Mouse (Mus musculus): Measurements from ENCODE around the gene Rgl2.
A peak's percentile ranks its signal among the peaks of the same experiment; 100 is the strongest.
"Not testable (repeated sequence)": the region's sequence is repeated elsewhere in the genome, so short reads cannot be mapped to it uniquely, and the experiment has no call there.

Rgl2 gene

GRCm38 (mm10) chr17:33951021-33951946 lies 21.9 kb downstream of the Rgl2 start, which contains the start of gene B3galt4:
TSS of gene B3galt4 (minus strand) at chr17:33951488.
- peak; percentile 85 for DNase-seq

GRCm38 (mm10) chr17:33952015-33952414 lies 22.7 kb downstream of the Rgl2 start:
- DNase-seq: not testable (repeated sequence)

- DNase-seq: no peak
These were observed 23.5 kb downstream of the Rgl2 start for GRCm38 (mm10) chr17:33952879-33953278.

- DNase-seq: no peak
These were observed 24.0 kb downstream of the Rgl2 start for GRCm38 (mm10) chr17:33953310-33953709.

- DNase-seq: no peak
These were observed 24.7 kb downstream of the Rgl2 start for GRCm38 (mm10) chr17:33953961-33954565.

GRCm38 (mm10) chr17:33954646-33955554 lies 25.6 kb downstream of the Rgl2 start:
- no peak for DNase-seq

GRCm38 (mm10) chr17:33955555-33956214 lies 26.3 kb downstream of the Rgl2 start, which contains the start of the genes Vps52 and Rps18:
TSS of gene Vps52 (plus strand) at chr17:33955812.
TSS of gene Rps18 (minus strand) at chr17:33956001.
- peak; percentile 97 for DNase-seq

GRCm38 (mm10) chr17:33956336-33956735 lies 27.0 kb downstream of the Rgl2 start:
- no peak for DNase-seq

- DNase-seq: no peak
These were observed 28.1 kb downstream of the Rgl2 start for GRCm38 (mm10) chr17:33957493-33957892.

GRCm38 (mm10) chr17:33958451-33958850 lies 29.1 kb downstream of the Rgl2 start:
- DNase-seq: no peak

GRCm38 (mm10) chr17:33959135-33959534 lies 29.8 kb downstream of the Rgl2 start:
- no peak for DNase-seq

- DNase-seq: peak; percentile 6
These were observed 30.6 kb downstream of the Rgl2 start for GRCm38 (mm10) chr17:33959948-33960347.

GRCm38 (mm10) chr17:33962876-33963275 lies 33.5 kb downstream of the Rgl2 start:
- DNase-seq: peak; percentile 2

- no peak for DNase-seq
These were observed 35.9 kb downstream of the Rgl2 start for GRCm38 (mm10) chr17:33965082-33965845.

- DNase-seq: no peak
These were observed 36.7 kb downstream of the Rgl2 start for GRCm38 (mm10) chr17:33965846-33966550.

- DNase-seq: peak; percentile 79
These were observed 39.1 kb downstream of the Rgl2 start for GRCm38 (mm10) chr17:33968489-33968888.

GRCm38 (mm10) chr17:33968927-33969326 lies 39.6 kb downstream of the Rgl2 start:
- peak; percentile 64 for DNase-seq

GRCm38 (mm10) chr17:33969394-33969793 lies 40.1 kb downstream of the Rgl2 start:
- no peak for DNase-seq

- no peak for DNase-seq
These were observed 43.3 kb downstream of the Rgl2 start for GRCm38 (mm10) chr17:33972691-33973090.

GRCm38 (mm10) chr17:33973572-33973971 lies 44.2 kb downstream of the Rgl2 start:
- no peak for DNase-seq
